Mouse (Mus musculus): ENCODE results near the gene Cd96. TPM values are rescaled to one million over a fixed set of nuclear protein-coding genes. Genes with fewer than 3 reads are reported as not detected.
A peak's percentile ranks its signal among the peaks of the same experiment; 100 is the strongest.

The Cd96 gene
- total and polyA plus RNA-seq, 3 experiments = not detected

GRCm38 (mm10) chr16:46022958-46023491 lies 97.0 kb downstream of the Cd96 start:
- Histone ChIP-seq H3K9me3 (replicated peaks; ENCODE audit: insufficient read depth, low read length) (no peaks in the 10 kb centered on the region), H3K79me2 (ENCODE audit: control insufficient read depth, insufficient read depth, low read length, poor library complexity) (no peaks in the 10 kb centered on the region), H3K9ac (ENCODE audit: control insufficient read depth, low read depth, low read length, poor library complexity, severe bottlenecking) (no peak overlapping the region), H3K36me3 (ENCODE audit: control insufficient read depth in 1 of 2, insufficient read depth in 2 of 2, low read length in 2 of 2) (no peaks in the 10 kb centered on the region), H3K4me3 (ENCODE audit: control insufficient read depth in 1 of 2, insufficient read depth in 1 of 2, low read depth in 2 of 2, low read length in 2 of 2) (no peak overlapping the region), H3K4me1 (ENCODE audit: control insufficient read depth in 1 of 2, insufficient read depth in 2 of 2, low read length in 2 of 2) (no peaks in the 10 kb centered on the region), H3K27ac (ENCODE audit: control insufficient read depth, low read depth, low read length) (no peak overlapping the region), H3K27me3 (ENCODE audit: control insufficient read depth in 1 of 2, insufficient read depth in 2 of 2, low read length in 2 of 2) (no peaks in the 10 kb centered on the region)
- no peak for TF ChIP-seq MAFK (IDR thresholded peaks at IDR 0.05; ENCODE audit: borderline replicate concordance, low read depth, low read length)
- TF ChIP-seq RCOR1 (IDR thresholded peaks at IDR 0.05; ENCODE audit: low read depth, low read length) = no peak
- TF ChIP-seq CHD2 (IDR thresholded peaks at IDR 0.05; ENCODE audit: low read length) = no peak
- no peak for TF ChIP-seq SIN3A (IDR thresholded peaks at IDR 0.05; ENCODE audit: low read length)
- no peak for TF ChIP-seq MAX (IDR thresholded peaks at IDR 0.05; ENCODE audit: low read length)
- TF ChIP-seq MAZ (IDR thresholded peaks at IDR 0.05; ENCODE audit: low read depth, low read length) = no peak
- no peak for TF ChIP-seq USF1 (IDR thresholded peaks at IDR 0.05; ENCODE audit: low read depth, low read length)
- no peak for TF ChIP-seq TBP (IDR thresholded peaks at IDR 0.05; ENCODE audit: low read depth, low read length)
- no peak for TF ChIP-seq E2F4 (IDR thresholded peaks at IDR 0.05; ENCODE audit: borderline replicate concordance, low read depth, low read length)
- TF ChIP-seq UBTF (IDR thresholded peaks at IDR 0.05; ENCODE audit: borderline replicate concordance, insufficient read depth, low read depth, low read length) = no peak
- TF ChIP-seq NELFE (IDR thresholded peaks at IDR 0.05; ENCODE audit: low read depth, low read length) = no peak
- no peak for TF ChIP-seq ZNF384 (IDR thresholded peaks at IDR 0.05; ENCODE audit: low read depth, low read length)
- TF ChIP-seq ETS1 (IDR thresholded peaks at IDR 0.05; ENCODE audit: low read depth, low read length) = no peak
- TF ChIP-seq CTCF (IDR thresholded peaks at IDR 0.05 in 2 of 3, conservative IDR thresholded peaks at IDR 0.05 in 1 of 3; ENCODE audit: control insufficient read depth in 1 of 3, insufficient read depth in 1 of 3, low read depth in 2 of 3, low read length in 3 of 3, poor library complexity in 1 of 3, severe bottlenecking in 1 of 3) = no peak
- no peak for TF ChIP-seq POLR2A (IDR thresholded peaks at IDR 0.05; ENCODE audit: control insufficient read depth in 1 of 2, insufficient read depth in 1 of 2, low read depth in 1 of 2, low read length in 2 of 2, poor library complexity in 1 of 2)
- no peak for DNase-seq (ENCODE audit: low read depth, low spot score)

DNA sequence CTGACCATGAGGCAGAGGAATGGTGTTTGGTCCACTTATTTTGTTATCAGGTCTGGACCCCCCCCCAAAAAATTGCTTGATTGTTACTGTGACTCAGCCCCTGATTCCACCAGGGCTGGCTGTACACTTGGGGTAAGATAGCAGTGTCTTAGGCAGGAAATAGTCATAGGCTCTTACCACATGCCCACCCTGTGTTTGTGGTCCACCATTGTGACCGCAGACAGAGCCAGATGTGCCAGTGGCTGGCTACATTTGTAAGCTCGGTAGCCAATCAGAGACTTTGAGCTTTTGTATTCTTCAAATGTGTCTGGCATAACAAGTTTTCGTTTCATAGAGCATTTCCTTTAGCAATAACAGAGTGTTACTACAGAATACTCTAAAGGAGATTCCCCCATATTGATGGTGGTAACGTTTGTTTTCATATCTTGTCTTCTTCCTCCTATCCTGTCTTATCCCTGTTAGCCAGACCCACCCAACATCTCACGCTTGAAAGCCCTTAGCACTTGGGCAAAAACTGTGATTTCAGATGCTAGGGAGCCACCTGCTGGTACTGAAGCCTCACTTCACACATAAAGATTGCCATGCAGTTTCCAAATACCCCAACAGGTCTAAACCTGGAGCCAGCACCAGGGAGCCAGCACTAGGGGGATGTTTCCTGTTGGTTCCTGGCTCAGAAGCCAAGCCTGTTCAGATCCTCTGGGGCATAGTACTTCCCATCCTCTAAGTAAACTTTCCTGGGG lies 97.7 kb downstream of the Cd96 start:
- DNase-seq (ENCODE audit: low read depth, low spot score) = peak; percentile 3
- Histone ChIP-seq H3K36me3 (ENCODE audit: control insufficient read depth in 1 of 2, insufficient read depth in 2 of 2, low read length in 2 of 2) (no peaks in the 10 kb centered on the region), H3K9me3 (replicated peaks; ENCODE audit: insufficient read depth, low read length) (no peaks in the 10 kb centered on the region), H3K9ac (ENCODE audit: control insufficient read depth, low read depth, low read length, poor library complexity, severe bottlenecking) (no peak overlapping the region), H3K27ac (ENCODE audit: control insufficient read depth, low read depth, low read length) (no peak overlapping the region), H3K4me1 (ENCODE audit: control insufficient read depth in 1 of 2, insufficient read depth in 2 of 2, low read length in 2 of 2) (no peaks in the 10 kb centered on the region), H3K27me3 (ENCODE audit: control insufficient read depth in 1 of 2, insufficient read depth in 2 of 2, low read length in 2 of 2) (no peaks in the 10 kb centered on the region), H3K79me2 (ENCODE audit: control insufficient read depth, insufficient read depth, low read length, poor library complexity) (no peaks in the 10 kb centered on the region), H3K4me3 (ENCODE audit: control insufficient read depth in 1 of 2, insufficient read depth in 1 of 2, low read depth in 2 of 2, low read length in 2 of 2) (no peak overlapping the region)
- no peak for TF ChIP-seq HCFC1 (IDR thresholded peaks at IDR 0.05; ENCODE audit: low read depth, low read length)
- no peak; the same call in 1 of the 2 replicates for TF ChIP-seq SMC3 (IDR thresholded peaks at IDR 0.05; ENCODE audit: low read depth, low read length)
- no peak for TF ChIP-seq ELF1 (IDR thresholded peaks at IDR 0.05; ENCODE audit: low read depth, low read length)
- TF ChIP-seq RAD21 (IDR thresholded peaks at IDR 0.05; ENCODE audit: low read depth, low read length) = peak; percentile 13
- no peak for TF ChIP-seq MAFK (IDR thresholded peaks at IDR 0.05; ENCODE audit: borderline replicate concordance, low read depth, low read length)
- TF ChIP-seq MEF2A (IDR thresholded peaks at IDR 0.05; ENCODE audit: extremely low read depth, insufficient replicate concordance, low read depth, low read length, poor library complexity, severe bottlenecking) = no peak
- no peak for TF ChIP-seq TAL1 (IDR thresholded peaks at IDR 0.05; ENCODE audit: low read length)
- no peak for TF ChIP-seq NELFE (IDR thresholded peaks at IDR 0.05; ENCODE audit: low read depth, low read length)
- TF ChIP-seq POLR2AphosphoS5 (IDR thresholded peaks at IDR 0.05; ENCODE audit: borderline replicate concordance, low read depth, low read length) = no peak
- no peak for TF ChIP-seq USF2 (IDR thresholded peaks at IDR 0.05; ENCODE audit: borderline replicate concordance in 1 of 2, insufficient read depth in 1 of 2, low read depth in 1 of 2, low read length in 2 of 2)
- TF ChIP-seq CTCF (IDR thresholded peaks at IDR 0.05 in 2 of 3, conservative IDR thresholded peaks at IDR 0.05 in 1 of 3; ENCODE audit: control insufficient read depth in 1 of 3, insufficient read depth in 1 of 3, low read depth in 2 of 3, low read length in 3 of 3, poor library complexity in 1 of 3, severe bottlenecking in 1 of 3) = peak in 1 of 3 experiments; percentile 20; a peak in 2 of 6 replicates
- TF ChIP-seq MAX (IDR thresholded peaks at IDR 0.05; ENCODE audit: low read length) = no peak
- TF ChIP-seq NRF1 (IDR thresholded peaks at IDR 0.05; ENCODE audit: insufficient read depth, low read depth, low read length, poor library complexity, severe bottlenecking) = no peak
- TF ChIP-seq GABPA (IDR thresholded peaks at IDR 0.05; ENCODE audit: low read depth, low read length) = no peak
- TF ChIP-seq POLR2AphosphoS2 (IDR thresholded peaks at IDR 0.05; ENCODE audit: low read length) = no peak

Measured in MEL (cell line).